Mouse (Mus musculus) left cerebral cortex, adult 18-20 months (tissue): Measurements from ENCODE around the gene Tra2b. TPM values are rescaled to one million over a fixed set of nuclear protein-coding genes. Genes with fewer than 3 reads are reported as not detected.
"Not testable (repeated sequence)": the region's sequence is repeated elsewhere in the genome, so short reads cannot be mapped to it uniquely, and the experiment has no call there.

Experiments used
- DNase-seq, 2 experiments: peaks; one replicate each; pipeline ENCODE4 v3.0.0; 2021 to 2022; ENCODE audit warnings: low spot score in 2 of 2, mixed read lengths in 1 of 2
- long read RNA-seq, 2 experiments: library from polyadenylated mRNA; stranded (forward); transcript quantifications; one replicate each; pipeline ENCODE4 v2.0.0; 2021
- total RNA-seq, 2 experiments: library from RNA; stranded (reverse); gene quantifications; 2 replicates each; pipeline ENCODE4 v1.2.3; 2021

Tra2b gene
- 10 to 100 TPM; 76.4 to 79.4 TPM for total RNA-seq
- long read RNA-seq, experiment 1, transcript Tra2b-204 (9 exons, 3,403 nt) = major isoform, 19 of 23 reads
- long read RNA-seq, experiment 1, partial matches to known transcripts = 2 of 23 reads
- long read RNA-seq, experiment 1, other reads (novel, unspliced or antisense) = 2 of 23 reads
- long read RNA-seq, experiment 2, partial matches to known transcripts = 3 of 10 reads
- long read RNA-seq, experiment 2, other reads (novel, unspliced or antisense) = 2 of 10 reads

DNA sequence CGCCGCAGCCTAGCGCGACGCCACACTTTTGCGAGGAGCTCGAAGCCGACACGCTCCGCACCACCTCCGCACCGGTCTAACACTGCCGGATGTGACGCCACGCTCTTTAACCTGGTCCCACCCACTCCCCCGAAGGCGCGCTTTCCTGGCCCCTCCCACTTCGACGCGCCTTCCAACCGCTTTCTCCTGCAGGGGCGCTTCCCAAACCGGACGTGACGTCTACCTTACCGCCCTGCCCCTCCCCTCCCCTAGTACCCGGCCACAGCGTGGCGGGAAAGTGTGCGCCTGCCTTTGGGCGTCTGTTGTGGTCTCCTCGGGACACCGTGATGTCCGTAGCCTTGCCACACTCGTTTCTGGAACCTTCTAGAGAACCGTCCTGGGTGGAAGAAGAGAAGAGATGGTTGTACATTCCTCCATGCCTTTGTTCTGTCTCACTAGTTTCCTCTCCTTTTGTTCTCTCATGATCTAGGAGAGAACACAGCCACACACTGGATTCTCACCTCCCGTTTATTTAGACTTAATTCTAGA is at the start of gene Tra2b:
Gene Tra2b (minus strand): TSS at position 157 of the 528 bp plus-strand sequence.
- DNase-seq = peak; percentile 97 to 98

GRCm38 (mm10) chr16:22310649-22311048 is 44.8 kb upstream of the Tra2b start:
- peak; percentile 42 to 53 for DNase-seq

GRCm38 (mm10) chr16:22302606-22303005 is 36.8 kb upstream of the Tra2b start:
- peak; percentile 78 to 87 for DNase-seq

DNA sequence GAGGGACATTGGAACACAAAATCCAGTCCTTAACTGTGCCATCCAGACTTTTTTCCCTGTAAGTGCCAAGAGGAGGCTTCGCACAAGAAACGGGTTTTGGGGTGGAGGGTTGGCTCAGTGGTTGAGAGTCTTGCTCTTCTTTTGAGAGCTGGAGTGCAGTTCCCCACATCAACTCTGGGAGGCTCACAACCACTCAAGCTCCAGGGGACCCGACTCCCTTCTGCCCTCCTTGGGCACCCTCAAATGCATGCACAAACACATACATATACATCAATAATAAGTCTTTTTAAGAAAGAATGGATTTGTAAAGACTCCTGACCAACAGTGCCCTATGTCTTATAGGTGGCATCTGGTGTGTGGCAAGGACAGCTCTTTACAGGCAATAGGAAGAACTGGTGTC is 35.6 kb upstream of the Tra2b start:
- no peak for DNase-seq

DNA sequence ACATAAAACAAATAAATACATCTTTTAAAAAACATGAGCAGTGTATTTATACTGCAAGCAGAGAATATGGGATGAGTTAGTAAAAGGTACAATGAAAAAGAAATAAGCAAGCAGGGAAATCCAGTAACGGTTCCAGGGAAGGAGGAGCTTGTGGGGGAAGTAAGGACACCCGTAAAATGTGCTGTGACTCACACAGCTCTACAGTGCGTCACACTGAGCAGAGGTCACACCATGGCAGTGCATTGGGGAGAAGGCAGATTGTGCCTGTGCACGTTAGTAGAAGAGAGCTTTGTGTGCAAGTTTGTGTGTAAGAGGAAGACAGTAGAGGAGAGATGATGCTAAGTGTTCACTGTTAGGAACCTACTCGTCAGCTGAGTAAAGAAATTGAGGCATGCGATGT is 31.1 kb upstream of the Tra2b start:
- DNase-seq = no peak

- not testable (repeated sequence) for DNase-seq
These were observed 29.0 kb upstream of the Tra2b start for GRCm38 (mm10) chr16:22294812-22295211.

DNA sequence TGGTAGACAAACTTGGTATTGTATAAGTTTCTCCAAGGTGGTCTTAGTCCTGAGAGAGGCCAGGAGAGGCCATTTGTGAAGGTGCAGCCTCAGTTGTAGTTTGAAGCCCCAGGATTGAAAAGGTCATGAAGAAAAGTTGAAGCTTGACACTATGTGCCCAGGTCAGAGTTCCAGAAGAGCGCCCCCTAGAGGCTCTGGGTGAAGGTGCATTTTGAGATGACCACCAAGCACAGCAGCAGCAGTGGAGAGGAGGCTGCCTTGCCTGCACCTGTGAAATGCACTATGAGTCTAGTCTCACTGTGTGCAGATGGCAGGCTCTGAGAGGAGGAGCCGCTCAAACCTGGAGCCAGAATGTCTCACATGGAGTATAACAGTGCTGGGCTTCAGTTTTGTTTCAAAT is 27.8 kb upstream of the Tra2b start:
- DNase-seq = no peak

GRCm38 (mm10) chr16:22292394-22292793 is 26.6 kb upstream of the Tra2b start:
- DNase-seq = no peak

DNA sequence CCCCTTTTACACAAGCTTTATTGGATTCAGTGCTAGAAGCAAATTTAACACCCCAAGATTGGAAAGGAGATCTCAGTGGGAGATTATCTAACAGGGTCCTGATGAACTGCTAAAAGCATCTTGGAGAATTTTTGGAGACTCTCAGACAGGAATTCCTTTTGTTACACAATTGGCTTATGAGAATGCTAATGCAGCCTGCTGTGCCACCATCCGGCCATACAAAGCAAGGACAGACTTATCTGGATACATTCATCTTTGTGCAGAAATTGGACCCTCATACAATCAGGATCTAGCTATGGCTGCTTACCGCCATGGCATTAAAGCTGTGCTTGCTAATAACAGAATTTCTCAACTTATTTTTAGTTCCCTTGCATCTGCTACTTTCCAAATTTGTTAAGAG is 23.8 kb upstream of the Tra2b start:
- DNase-seq = no peak

DNA sequence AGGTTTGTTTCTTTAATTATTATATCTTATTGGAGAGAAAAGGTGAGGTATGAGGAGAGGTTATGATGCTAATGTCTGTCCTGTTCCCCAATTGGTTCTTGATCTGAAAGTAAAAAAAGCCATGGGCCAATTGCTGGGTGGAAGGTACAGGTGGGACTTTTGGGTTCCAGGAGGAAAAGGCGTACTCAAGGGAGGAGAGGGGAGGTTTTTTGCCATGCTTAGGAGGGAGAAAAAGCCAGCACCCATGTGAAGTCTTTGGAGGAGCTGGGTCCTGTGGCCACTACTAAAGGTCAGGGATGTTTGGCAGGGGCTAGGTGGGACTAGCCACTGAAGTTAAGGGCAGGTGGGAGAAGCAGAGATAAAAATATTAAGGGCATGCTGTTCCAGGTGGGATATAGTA is 21.2 kb upstream of the Tra2b start:
- DNase-seq = no peak

GRCm38 (mm10) chr16:22276536-22276935 is 10.7 kb upstream of the Tra2b start:
- no peak for DNase-seq

- no peak for DNase-seq
These were observed 9.3 kb upstream of the Tra2b start for GRCm38 (mm10) chr16:22275142-22275541.

GRCm38 (mm10) chr16:22270491-22270890 is 4.7 kb upstream of the Tra2b start:
- no peak for DNase-seq

DNA sequence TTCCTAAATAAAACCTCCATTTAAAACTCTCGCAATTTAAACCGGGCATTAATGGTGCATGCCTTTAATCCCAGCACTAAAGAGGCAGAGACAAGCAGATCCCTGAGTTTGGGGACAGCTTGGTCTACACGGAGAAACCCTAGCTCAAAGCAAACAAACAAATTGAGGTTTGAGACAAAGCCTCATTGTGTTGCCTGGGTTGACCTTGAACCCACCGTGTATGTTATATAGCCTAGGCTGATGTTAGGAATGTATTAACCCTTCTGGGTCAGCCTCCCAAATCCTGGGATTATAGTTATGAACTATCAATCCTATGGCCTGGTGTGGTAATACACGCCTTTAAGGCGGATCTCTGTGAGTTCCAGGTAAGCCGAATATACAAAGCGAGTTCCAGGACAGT is 579 bp upstream of the Tra2b start:
- no peak for DNase-seq

DNA sequence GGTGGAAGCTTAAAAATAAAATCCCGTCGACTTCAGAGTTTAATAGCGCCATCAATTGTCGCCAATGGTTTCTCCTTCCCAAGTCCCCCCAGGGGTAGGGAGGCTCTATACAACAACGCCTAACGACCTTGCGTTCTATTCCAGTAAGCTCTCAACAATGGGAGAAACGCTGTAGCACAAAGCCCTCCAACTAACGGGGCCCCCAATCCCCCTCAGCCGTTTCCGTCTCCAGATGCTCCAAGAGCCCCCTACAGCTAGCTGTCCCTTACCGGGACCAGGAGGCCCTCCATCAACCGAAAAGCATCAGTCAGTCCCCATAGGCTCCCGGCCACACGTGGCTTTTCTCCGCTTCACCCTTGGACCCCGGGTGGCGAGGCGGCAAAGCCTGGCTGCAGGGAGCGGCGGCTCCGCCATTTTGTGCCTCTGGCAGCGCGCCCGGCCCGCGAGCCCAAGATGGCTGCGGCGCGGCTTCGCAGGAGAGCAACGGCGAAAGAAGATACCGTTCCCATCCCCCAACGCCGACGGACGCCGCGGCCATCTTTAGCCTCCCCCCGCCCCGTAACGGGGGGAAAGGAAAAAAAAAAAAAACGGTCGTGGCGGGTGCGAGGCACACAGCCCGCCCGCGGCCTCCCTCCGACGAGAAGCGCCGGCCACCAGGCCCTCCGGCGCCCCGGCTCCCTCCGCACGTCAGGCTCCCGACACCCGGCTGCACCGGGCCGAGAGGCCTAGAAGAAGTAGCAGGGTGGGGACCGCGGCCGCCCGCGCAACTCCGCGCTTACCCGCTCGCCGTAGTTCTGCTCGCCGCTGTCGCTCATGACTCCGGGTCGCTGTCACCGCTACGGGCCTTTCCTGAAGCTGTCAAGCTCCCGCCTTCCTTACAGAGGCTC is 600 bp downstream of the Tra2b start:
- DNase-seq = peak; percentile 80 to 83

DNA sequence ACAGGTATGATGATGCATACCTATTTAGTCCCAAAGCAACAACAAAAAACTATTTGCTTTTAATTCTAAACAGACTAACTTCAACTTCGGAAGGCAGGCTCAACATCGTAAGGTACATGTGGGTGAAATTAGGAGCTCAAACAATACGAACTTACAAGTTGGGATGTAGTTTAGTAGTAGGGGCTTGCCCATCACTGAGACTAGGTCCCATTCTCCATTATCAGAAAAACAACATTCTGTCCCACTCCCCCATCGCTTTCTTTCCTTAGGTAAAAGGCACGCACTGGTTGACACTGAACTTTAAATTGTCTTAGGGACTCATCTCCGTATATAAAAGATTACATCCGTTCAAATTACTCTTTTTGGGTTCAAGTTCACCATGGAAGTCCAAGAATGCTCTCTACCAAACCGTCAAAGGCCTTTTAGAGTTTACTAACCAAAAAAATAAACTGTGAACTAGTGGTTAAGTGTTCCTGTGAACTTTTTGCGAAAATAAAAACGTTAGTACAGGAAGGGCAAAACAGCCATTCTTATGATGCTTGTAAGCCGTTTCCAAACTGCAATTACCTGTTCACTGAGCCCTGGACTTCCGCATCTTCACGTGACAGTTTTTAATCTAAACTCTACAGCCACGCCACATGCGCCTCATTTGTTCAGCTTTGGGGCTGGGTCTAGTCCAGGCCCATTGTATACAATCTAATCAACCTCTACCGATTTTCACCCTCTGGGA is 1.4 kb downstream of the Tra2b start:
- no peak for DNase-seq

DNA sequence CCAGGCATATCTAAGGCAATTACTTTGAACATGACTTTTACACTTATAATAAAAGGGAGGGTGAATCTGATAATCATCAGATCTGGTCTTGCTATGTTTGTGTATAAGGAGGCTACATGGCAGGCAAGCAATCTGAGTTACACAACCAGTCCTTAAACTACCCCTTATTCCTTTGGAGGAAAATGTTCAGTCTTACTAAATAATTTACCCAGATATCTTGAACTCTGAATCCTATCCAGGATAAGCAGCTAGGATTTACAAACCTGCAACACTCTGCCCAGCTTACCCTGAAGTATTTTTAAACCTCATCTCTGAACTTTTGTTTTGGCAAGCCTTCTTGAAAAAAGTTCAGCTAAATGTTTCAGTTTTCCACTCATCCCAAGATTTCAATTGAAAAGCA is 2.7 kb downstream of the Tra2b start:
- no peak for DNase-seq

- DNase-seq = no peak
These were observed 4.2 kb downstream of the Tra2b start for GRCm38 (mm10) chr16:22261563-22261962.

DNA sequence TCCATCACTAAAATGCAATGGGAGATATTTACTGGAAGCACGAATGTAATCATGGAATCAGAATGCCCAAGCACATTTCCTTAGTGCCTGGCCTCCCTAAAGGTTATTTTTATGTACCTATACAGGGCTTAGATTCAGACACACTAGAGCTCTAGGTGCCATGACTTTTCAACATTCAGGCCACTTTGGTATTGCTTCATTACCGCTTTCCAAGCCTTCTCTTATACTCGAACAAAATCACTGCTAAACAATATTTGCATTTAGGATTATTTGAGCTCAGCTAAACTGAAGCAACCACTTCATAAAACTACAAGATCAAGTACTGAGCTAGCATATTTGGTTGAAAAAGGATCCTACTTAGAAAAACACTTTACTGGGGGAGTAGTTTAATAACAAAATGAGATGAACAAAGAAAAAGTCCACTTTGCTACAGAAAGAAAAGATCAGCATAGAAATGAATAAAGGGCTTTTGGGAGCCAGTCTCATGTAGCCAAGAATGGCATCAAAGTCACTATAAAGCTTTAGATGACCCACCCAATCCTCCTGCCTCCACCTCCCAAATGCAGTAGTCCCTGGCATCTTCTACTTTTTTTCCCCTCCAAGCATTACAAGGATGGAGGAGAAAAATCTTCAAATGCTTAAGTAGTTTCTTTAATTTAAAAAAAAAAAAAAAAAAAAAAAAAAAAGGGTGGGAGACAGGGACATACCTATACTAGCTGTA is 5.2 kb downstream of the Tra2b start:
- DNase-seq = no peak

DNA sequence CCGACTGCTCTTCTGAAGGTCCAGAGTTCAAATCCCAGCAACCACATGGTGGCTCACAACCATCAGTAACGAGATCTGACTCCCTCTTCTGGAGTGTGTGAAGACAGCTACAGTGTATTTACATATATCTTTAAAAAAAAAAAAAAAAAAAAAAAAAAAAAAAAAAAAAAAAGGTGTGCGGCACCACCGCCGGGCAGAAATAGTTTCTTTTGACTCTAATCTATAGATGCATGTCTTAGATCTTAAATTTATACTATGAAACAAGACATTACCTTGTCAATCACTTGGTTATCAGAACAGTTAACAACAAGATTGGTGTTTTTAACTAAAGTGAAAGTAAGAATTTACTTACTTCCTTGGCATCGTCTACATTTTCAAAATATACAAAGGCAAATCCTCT is 13.6 kb downstream of the Tra2b start:
- not testable (repeated sequence) for DNase-seq

DNA sequence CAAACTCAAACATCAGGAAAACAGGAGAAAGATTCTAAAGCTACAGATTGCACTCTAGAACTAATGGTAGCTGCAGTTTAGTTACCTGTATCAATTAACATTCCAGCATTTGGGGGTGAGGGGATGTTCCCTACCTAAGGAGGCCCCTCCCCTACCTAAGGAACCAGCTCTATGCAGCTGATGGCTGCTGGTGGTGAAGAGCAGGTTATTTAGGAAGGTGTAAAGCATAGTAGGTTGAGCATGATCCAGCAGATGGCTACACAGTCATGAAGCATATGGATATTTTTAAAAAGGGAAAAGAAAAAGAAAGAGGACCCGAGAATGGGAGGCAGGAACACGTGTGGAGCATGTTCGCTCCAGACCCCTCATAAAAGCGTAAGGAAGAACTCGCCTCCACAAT is 15.5 kb downstream of the Tra2b start:
- no peak for DNase-seq
